Mouse (Mus musculus): Measurements from ENCODE around the gene Wasf2.
A peak's percentile ranks its signal among the peaks of the same experiment; 100 is the strongest.

Gene Wasf2

GRCm38 (mm10) chr4:133129391-133129790, 914 bp upstream of the Wasf2 start:
- DNase-seq = no peak

DNA sequence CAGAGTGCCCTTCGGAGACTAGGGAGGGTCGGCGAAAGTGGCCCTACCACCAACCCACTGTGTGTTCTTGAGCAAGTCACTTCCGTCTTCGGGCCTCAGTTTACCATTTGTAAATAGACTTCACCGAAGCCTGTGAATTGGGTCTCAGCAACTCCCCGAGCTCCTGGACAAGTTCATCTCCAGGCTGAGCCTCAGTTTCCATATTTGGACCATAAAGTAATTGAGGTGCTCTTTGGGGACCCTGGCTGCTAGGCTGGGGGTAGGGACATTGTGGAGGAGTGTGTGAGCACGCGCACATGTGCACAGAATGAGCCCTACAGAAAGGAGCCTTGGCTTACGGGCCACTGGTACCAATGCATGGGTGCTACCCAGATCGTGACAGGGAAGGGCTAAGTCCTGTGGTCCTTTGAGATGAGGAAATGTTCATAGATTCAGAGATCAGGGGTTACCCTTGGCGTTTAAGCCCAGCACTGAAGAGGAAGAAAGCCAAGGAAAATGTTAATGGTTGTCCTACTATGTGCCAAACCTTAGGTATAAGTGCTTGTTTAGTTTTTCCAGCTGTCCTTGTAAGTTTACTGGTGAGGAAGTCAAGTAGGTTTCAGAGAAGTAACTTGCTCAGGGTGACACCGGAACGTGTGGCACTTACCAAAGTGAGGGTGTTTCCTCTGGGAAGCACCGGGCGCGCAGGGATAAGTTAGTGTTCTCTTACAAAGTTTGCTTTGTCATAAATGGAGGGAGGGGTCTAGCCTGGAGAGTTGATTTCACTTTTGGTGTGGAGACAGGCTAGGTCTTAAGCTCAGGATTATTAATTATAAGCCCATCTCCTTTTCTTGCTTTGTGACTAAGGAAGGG, 811 bp downstream of the Wasf2 start:
- no peak for DNase-seq

- no peak for DNase-seq
Observed at GRCm38 (mm10) chr4:133132027-133132426, 1.7 kb downstream of the Wasf2 start.

GRCm38 (mm10) chr4:133136946-133137345, 6.6 kb downstream of the Wasf2 start:
- DNase-seq = no peak

- no peak for DNase-seq
Observed at GRCm38 (mm10) chr4:133138971-133139370, 8.7 kb downstream of the Wasf2 start.

- no peak for DNase-seq
Observed at GRCm38 (mm10) chr4:133155006-133155405, 24.7 kb downstream of the Wasf2 start.

DNA sequence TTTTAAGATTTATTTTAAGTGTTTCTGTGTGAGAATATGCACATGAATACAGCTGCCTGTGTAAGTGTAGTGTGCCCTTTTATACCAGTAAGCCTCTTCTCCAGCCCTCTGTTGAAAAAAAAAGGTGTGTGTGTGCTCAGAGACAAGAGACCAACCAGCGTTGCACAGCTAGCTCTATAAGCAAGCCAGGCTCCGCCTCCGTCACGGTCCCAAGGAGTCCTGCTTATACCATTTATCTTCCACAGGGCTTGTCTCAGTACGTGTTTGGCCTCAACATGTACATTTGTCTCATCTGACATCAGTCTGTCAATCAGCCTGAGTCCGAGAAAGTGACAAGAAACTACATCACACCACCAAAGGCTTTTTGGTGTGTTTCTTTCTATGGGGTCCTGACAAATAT, 25.4 kb downstream of the Wasf2 start:
- DNase-seq = no peak

DNA sequence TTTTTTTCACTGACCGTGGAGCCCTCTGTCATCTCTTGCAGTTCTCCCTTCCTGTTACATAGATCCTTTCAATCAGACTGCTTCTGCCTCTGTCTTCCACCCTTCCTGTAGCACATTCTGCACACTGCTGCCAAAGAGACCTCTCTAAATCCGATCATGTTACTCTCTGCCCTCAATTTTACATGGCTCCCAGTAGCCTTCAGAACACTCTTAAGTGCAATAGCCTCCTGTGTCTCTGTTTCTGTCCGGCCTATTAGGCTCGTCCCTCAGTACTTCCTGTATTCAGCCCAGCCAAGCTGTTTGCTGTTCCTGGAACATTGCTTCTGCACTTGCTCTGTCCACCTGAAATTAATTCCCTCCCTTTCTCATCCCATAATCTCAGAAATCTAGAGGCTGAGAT, 26.1 kb downstream of the Wasf2 start:
- DNase-seq = no peak

- no peak for DNase-seq
Observed at GRCm38 (mm10) chr4:133156831-133157230, 26.5 kb downstream of the Wasf2 start.

- no peak for DNase-seq
Observed at GRCm38 (mm10) chr4:133159127-133159526, 28.8 kb downstream of the Wasf2 start.

GRCm38 (mm10) chr4:133159646-133160045, 29.3 kb downstream of the Wasf2 start:
- no peak for DNase-seq

DNA sequence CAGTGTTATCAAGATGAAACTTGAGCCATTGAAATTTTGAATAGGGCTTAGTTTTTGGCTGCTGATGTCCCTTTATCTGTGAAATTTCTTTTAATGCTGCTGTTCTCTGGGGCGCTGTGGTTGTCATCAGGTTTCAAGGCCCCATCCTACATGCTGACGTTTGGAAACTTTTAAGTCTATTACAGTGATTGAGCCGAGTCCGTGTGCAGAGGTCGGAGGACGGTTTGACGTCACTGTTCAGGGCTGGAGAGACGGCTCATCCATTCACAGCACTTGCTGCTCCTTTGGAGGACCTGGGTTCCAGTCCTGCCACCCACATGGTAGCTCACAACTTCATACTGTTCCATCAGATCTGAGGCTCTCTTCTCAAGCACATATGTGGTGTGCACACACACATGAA, 29.9 kb downstream of the Wasf2 start:
- no peak for DNase-seq

GRCm38 (mm10) chr4:133160821-133161220, 30.5 kb downstream of the Wasf2 start:
- DNase-seq = no peak

- no peak for DNase-seq
Observed at GRCm38 (mm10) chr4:133162196-133162595, 31.9 kb downstream of the Wasf2 start.

DNA sequence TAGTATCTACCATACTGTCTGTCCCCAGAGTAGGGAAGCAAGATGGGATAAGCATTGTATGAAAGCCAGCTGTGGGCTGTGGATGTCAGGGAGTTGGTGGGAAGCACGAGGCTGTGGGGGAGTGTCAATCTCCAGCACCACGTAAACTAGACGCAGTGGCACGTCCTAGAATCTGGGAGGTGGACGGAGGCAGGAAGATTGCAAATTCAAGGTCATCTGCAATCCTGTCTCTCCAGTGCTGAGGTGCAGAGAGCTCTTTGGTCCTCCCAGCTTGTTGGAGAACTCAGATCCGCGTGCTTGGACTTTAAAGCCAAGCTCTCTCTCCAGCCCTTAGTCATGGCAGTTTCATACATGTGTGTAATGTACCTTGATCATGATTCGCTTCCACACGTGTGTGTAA, 36.5 kb downstream of the Wasf2 start:
- DNase-seq = no peak

DNA sequence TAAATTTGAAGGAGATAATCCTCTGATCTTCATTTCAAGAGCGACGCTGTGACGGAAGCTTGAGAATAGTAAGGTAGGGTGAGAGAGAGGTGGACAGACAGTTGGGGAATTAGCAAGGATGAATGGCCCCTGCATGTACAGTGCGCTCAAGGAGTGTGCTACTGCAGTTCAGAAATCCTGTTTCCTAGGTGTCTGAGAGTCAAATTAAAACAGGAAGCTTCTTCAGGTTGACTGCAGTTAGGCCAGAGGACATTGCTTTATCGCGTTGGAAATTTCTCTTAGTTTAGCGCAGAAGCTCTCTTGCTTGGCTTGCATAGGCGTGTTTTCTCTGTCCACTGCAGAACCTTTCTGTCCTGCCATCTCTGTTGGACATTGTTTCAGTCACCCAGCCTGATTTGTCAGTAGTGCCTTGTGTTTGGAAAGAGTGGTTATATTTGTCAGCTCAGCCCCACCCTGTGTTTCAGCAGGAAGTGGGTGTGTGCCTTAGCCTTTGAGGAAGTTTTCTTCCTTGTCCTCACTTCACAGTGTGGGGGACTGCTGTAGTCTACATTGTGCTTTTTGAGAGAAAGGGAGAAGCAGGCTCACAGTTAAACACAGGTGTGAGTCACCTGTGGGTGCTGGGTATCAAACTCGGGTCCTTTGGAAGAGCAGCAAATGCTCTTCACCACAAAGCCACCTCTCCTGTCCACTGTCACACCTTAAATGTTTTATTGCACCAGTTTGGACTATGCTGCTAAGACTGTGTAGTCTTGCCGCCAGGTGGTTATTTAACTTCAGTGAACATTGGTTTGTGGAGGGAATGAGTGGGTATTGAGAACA, 39.1 kb downstream of the Wasf2 start:
- DNase-seq = no peak

DNA sequence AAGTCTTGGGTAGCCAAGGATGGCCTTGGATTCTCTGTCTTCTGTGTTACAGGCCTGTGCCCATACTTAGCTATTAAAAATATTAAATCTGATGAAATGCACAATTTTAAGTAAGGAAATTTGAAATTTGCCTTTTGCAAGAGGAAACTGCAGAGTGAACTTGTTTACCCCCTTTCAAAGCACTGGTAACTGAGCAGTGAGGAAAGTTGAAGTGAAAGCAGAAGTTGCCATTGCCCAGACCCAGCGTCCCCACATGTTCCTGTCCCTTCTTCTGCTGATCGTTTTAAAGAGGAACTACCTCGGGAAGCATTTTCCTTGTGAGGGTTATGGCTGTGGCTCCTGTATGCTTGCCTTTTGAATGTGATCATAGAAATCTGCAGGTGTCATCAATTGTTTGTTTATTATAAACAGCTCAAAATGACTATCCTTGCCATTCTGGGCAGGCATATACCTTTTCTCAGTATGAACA, 39.8 kb downstream of the Wasf2 start:
- no peak for DNase-seq

GRCm38 (mm10) chr4:133170616-133171015, 40.3 kb downstream of the Wasf2 start:
- DNase-seq = no peak

DNA sequence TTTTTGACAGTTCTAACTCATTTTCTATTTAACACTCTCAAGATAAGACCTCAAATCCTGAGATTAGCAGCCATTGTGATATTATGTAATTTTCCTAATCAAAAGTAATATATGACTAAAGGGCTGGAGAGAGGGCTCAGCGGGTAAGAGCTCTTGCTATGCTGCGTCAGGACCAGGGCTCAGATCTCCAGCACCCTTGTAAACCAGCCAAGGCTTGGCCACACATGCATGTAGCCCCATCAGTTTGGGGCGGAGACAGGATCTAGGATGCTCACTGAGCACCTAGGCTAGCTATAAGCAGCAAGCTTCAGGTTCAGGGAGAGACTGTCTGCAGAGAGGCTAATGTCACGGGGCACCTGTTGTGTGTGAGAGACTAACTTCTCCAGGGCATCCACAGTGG, 42.1 kb downstream of the Wasf2 start:
- no peak for DNase-seq

DNA sequence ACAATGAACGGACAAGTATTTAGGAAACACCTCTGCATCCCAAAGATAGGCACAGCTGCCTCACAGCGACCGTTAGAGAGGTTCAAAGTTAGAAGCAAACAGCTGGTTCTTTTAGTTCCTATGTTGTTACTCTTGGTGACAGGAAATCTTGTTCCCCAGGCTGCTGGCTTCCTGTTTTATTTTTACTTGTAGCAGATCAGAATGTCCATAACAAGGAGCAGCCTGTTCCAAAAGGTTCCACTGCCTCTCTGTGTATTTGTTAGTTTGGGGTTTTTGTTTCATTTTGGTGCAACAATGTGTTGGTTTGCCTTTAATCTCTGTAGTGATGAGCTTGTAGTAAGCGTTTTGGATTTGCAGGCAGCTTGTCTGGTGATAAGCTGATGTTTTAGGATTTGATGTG, 44.1 kb downstream of the Wasf2 start:
- DNase-seq = no peak

GRCm38 (mm10) chr4:133175274-133175673, 45.0 kb downstream of the Wasf2 start:
- DNase-seq = no peak

GRCm38 (mm10) chr4:133175998-133176760, 45.9 kb downstream of the Wasf2 start:
- no peak for DNase-seq

DNA sequence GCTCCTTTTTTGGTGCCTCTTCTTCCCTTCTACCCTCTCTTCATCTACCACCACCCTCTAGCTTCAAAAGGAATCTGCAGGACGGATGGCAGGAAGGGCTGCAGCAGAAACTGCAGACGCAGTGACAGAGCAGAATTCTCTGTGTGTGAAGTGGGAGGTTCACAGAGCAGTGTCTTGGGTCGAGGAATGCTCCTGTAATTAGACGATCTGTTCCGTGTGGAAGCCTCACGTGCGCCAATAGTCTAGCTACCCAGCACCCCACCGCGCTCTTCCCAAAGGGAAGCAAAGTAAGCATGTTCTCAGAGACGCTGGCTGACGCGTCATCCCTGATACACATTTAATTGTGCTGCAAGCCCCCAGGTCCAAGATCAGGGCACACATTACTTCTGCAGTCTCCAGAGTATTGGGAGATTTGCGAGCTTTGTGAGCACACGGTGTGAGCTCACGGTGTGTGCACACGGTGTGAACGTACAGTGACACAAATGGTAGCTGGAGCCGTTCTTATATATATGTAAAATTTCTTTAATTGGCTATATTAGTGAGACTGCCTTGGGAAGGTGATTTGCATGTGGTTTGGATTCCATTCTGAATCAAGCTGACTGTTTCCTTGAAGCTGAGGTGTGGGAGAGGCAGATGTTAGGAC, 46.6 kb downstream of the Wasf2 start:
- DNase-seq = peak; percentile 30
